Mouse (Mus musculus) mouse embryonic stem cell (cell line): ENCODE results near the gene Zfp931.
"Not testable (repeated sequence)": the region's sequence is repeated elsewhere in the genome, so short reads cannot be mapped to it uniquely, and the experiment has no call there.

Source experiments
- in situ Hi-C, 2 experiments: fragments of 300-500 bp; cut with MboI; formaldehyde crosslinking; loops; 1 replicate in 1 of 2; 3 replicates in 1 of 2; pipeline ENCODE4 v1.14.3; 2019 to 2020; ENCODE audit warnings: low sequenced_read_pairs in 2 of 2, low pct_unique_long_range_greater_than_20kb in 1 of 2, mixed read lengths in 1 of 2; ENCODE audit not compliant: unreplicated experiment in 1 of 2

The Zfp931 gene

GRCm38 (mm10) chr2:178023011-178023611 is 55.2 kb downstream of the Zfp931 start, which contains the start of gene Zfp971:
TSS of gene Zfp971 (plus strand) at chr2:178023284.
- in situ Hi-C loops: not testable (repeated sequence)

- in situ Hi-C loops: not testable (repeated sequence)
These were observed 57.5 kb downstream of the Zfp931 start for GRCm38 (mm10) chr2:178020773-178021172.

- in situ Hi-C loops: not testable (repeated sequence)
These were observed 58.8 kb downstream of the Zfp931 start for GRCm38 (mm10) chr2:178019486-178019885.
